ENCODE assay signal across 8 mouse cellular contexts in the genomic region with DNA sequence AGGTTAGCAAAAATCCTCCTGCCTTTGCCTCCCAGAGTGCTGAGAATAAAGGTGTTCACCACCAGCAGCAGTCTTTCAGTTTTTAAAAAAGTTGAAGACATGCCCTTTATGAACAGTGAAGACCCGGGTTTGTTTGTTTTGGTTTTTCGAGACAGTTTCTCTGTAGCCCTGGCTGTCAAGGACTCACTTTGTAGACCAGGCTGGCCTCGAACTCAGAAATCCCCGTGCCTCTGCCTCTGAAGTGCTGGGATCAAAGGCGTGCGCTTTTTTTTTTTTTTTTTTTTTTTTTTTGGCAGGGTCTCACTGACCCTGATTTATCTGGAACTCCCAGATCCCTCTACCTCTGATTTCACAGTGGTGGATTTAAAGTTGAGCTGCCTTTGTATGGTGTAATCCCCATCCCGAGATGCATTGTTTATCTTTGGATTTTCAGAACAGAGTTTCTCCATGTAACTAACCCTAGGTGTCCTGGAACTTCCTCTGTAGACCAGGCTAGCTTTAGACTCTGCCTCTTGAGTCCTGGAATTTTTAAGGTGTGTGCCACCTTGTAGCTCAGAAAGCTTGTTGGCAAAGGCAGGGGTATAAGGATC. TPM values are rescaled to one million over a fixed set of nuclear protein-coding genes. Genes with fewer than 3 reads are reported as not detected.
DNase-seq lines count a peak whose midpoint lies in the region; ATAC-seq and TF ChIP-seq lines count a peak whose summit lies in the region.

No protein-coding gene starts in this region.

- no peak for DNase-seq in layer of hippocampus, adult 2 months (ENCODE audit: low spot score in 2 of 2)
- DNase-seq in layer of hippocampus, adult 9-10 months (ENCODE audit: low spot score) = no peak
- peak; percentile 33 for DNase-seq in limb, embryonic 10.5 days (ENCODE audit: low spot score)
- DNase-seq in adrenal gland, postnatal 36 days = no peak
- DNase-seq in cerebellum, adult 9-10 months = no peak
- no peak for DNase-seq in kidney, postnatal 36 days

- H3K9ac ChIP-seq in embryonic facial prominence, embryonic 13.5 days = peak overlapping the region; percentile 98
- H3K9ac ChIP-seq in neural tube, embryonic 15.5 days (replicated peaks) = peak overlapping the region; percentile 75

- WGBS in embryonic facial prominence, embryonic 13.5 days = 9% methylated on average over 7 of the region's 7 CpGs
- WGBS in limb, embryonic 10.5 days = 13% methylated on average over 6 of the region's 7 CpGs
- 11% methylated on average over 7 of the region's 7 CpGs for WGBS in neural tube, embryonic 15.5 days

- peak overlapping the region; percentile 86 for H3K4me3 ChIP-seq in layer of hippocampus, adult 2 months
- H3K4me3 ChIP-seq in embryonic facial prominence, embryonic 13.5 days = peak overlapping the region; percentile 92
- peak overlapping the region; percentile 93 for H3K4me3 ChIP-seq in limb, embryonic 10.5 days
- H3K4me3 ChIP-seq in neural tube, embryonic 15.5 days (replicated peaks) = peak overlapping the region; percentile 77

- peaks cover 11% of the 10 kb centered on the region for H3K36me3 ChIP-seq in embryonic facial prominence, embryonic 13.5 days
- H3K36me3 ChIP-seq in limb, embryonic 10.5 days = peaks cover 42% of the 10 kb centered on the region
- H3K36me3 ChIP-seq in neural tube, embryonic 15.5 days = 0 out of 2 replicates have a peak, but pooled peaks cover 3% of the 10 kb centered on the region

- H3K9me3 ChIP-seq in embryonic facial prominence, embryonic 13.5 days = no peaks in the 10 kb centered on the region
- H3K9me3 ChIP-seq in limb, embryonic 10.5 days (replicated peaks) = no peaks in the 10 kb centered on the region
- no peaks in the 10 kb centered on the region for H3K9me3 ChIP-seq in neural tube, embryonic 15.5 days (replicated peaks)

- no peak for ATAC-seq in embryonic facial prominence, embryonic 13.5 days (ENCODE audit: insufficient number of reproducible peaks, insufficient read depth, low FRiP score, low TSS enrichment, low read depth)
- no peak for ATAC-seq in neural tube, embryonic 15.5 days (ENCODE audit: low FRiP score)

- peak overlapping the region; percentile 80 for H3K4me2 ChIP-seq in embryonic facial prominence, embryonic 13.5 days
- peak overlapping the region; percentile 72 for H3K4me2 ChIP-seq in neural tube, embryonic 15.5 days

- TF ChIP-seq CTCF in layer of hippocampus, adult 2 months (conservative IDR thresholded peaks at IDR 0.05) = no peak

- H3K27me3 ChIP-seq in embryonic facial prominence, embryonic 13.5 days = no peaks in the 10 kb centered on the region
- H3K27me3 ChIP-seq in limb, embryonic 10.5 days (ENCODE audit: low read depth, poor library complexity, severe bottlenecking) = no peaks in the 10 kb centered on the region
- H3K27me3 ChIP-seq in neural tube, embryonic 15.5 days (replicated peaks) = no peaks in the 10 kb centered on the region

- peak overlapping the region; percentile 94; the same call in 1 of the 2 replicates for H3K27ac ChIP-seq in layer of hippocampus, adult 2 months
- H3K27ac ChIP-seq in embryonic facial prominence, embryonic 13.5 days = peak overlapping the region; percentile 39; the same call in 1 of the 2 replicates
- H3K27ac ChIP-seq in limb, embryonic 10.5 days = peak overlapping the region; percentile 100
- H3K27ac ChIP-seq in neural tube, embryonic 15.5 days (replicated peaks) = no peak overlapping the region

- H3K4me1 ChIP-seq in embryonic facial prominence, embryonic 13.5 days = peaks cover 44% of the 10 kb centered on the region
- H3K4me1 ChIP-seq in limb, embryonic 10.5 days = peaks cover 30% of the 10 kb centered on the region
- H3K4me1 ChIP-seq in neural tube, embryonic 15.5 days = peaks cover 48% of the 10 kb centered on the region

RNA-seq across cellular contexts. Expression of a gene that starts 2.1 kb away (rescaled TPM):
- 10 to 100 TPM; 82.6 to 94.2 TPM for total RNA-seq in layer of hippocampus, adult 2 months (2021)
- polyA plus RNA-seq in embryonic facial prominence, embryonic 13.5 days (2015; fragmentation: Nextera tagmentation; extraction: Ambion mirVana) = 324 and 327 TPM in 2 replicates
- polyA plus RNA-seq in limb, embryonic 10.5 days (2016; fragmentation: Nextera tagmentation; extraction: Ambion mirVana) = 328 and 383 TPM in 2 replicates
- polyA plus RNA-seq in neural tube, embryonic 15.5 days (2015; fragmentation: Nextera tagmentation; extraction: Ambion mirVana) = 157 and 178 TPM in 2 replicates
- 100 to 1,000 TPM in 1 of 2 experiments, 10 to 100 TPM in 1; 82.3 to 120 TPM for total RNA-seq in adrenal gland, postnatal 36 days (2021)

RNA-seq across cellular contexts. Expression of a gene that starts 16.0 kb away (rescaled TPM):
- 10 to 100 TPM; 52.7 to 54.8 TPM for total RNA-seq in layer of hippocampus, adult 2 months (2021)
- 183 and 196 TPM in 2 replicates for polyA plus RNA-seq in embryonic facial prominence, embryonic 13.5 days (2015; fragmentation: Nextera tagmentation; extraction: Ambion mirVana)
- 177 and 208 TPM in 2 replicates for polyA plus RNA-seq in limb, embryonic 10.5 days (2016; fragmentation: Nextera tagmentation; extraction: Ambion mirVana)
- 82.1 and 114 TPM in 2 replicates for polyA plus RNA-seq in neural tube, embryonic 15.5 days (2015; fragmentation: Nextera tagmentation; extraction: Ambion mirVana)
- total RNA-seq in adrenal gland, postnatal 36 days (2021) = 100 to 1,000 TPM; 104 to 111 TPM

RNA-seq across cellular contexts. Expression of a gene that starts 37.5 kb away (rescaled TPM):
- under 1 TPM in 1 of 2 experiments, not detected in 1; 0.12 TPM for total RNA-seq in layer of hippocampus, adult 2 months (2021)
- polyA plus RNA-seq in embryonic facial prominence, embryonic 13.5 days (2015; fragmentation: Nextera tagmentation; extraction: Ambion mirVana) = 0.51 and 0.55 TPM in 2 replicates
- 0.38 and 0.53 TPM in 2 replicates for polyA plus RNA-seq in limb, embryonic 10.5 days (2016; fragmentation: Nextera tagmentation; extraction: Ambion mirVana)
- 0.10 and 0.50 TPM in 2 replicates for polyA plus RNA-seq in neural tube, embryonic 15.5 days (2015; fragmentation: Nextera tagmentation; extraction: Ambion mirVana)
- 1 to 10 TPM; 1.3 to 1.6 TPM for total RNA-seq in adrenal gland, postnatal 36 days (2021)
